Mouse (Mus musculus): Measurements from ENCODE around the gene Olfr350. TPM values are rescaled to one million over a fixed set of nuclear protein-coding genes. Genes with fewer than 3 reads are reported as not detected.

The Olfr350 gene
- polyA plus RNA-seq (2015; fragmentation: Nextera tagmentation; extraction: Ambion mirVana): not detected in 2 replicates

- Histone ChIP-seq H3K36me3 (no peaks in the 10 kb centered on the region), H3K9ac (replicated peaks) (no peak within 1 kb of the TSS), H3K9me3 (peaks cover 29% of the 10 kb centered on the region), H3K27me3 (no peaks in the 10 kb centered on the region), H3K4me3 (no peak within 1 kb of the TSS), H3K4me2 (replicated peaks) (no peak within 1 kb of the TSS), H3K4me1 (no peaks in the 10 kb centered on the region), H3K27ac (replicated peaks) (no peak within 1 kb of the TSS)
- 88% methylated on average over 1 of the region's 1 CpGs for WGBS
- ATAC-seq (replicated peaks): no peak
Observed at GRCm38 (mm10) chr2:36846010-36846409, at the start of gene Olfr350. Gene Olfr350, plus strand, starts transcription at chr2:36846310.

GRCm38 (mm10) chr2:36816932-36817331, 29.2 kb upstream of the Olfr350 start, which contains the start of gene Olfr3:
Gene Olfr3, minus strand, starts transcription at chr2:36817032.
- Histone ChIP-seq H3K4me1 (no peaks in the 10 kb centered on the region), H3K4me2 (replicated peaks) (no peak within 1 kb of the TSS), H3K4me3 (no peak within 1 kb of the TSS), H3K9ac (replicated peaks) (no peak within 1 kb of the TSS), H3K27ac (replicated peaks) (no peak within 1 kb of the TSS), H3K27me3 (no peaks in the 10 kb centered on the region), H3K36me3 (no peaks in the 10 kb centered on the region), H3K9me3 (peaks cover 17% of the 10 kb centered on the region)
- WGBS: 73% methylated on average over 1 of the region's 1 CpGs
- ATAC-seq (replicated peaks): no peak

- Histone ChIP-seq H3K4me2 (replicated peaks) (no peak within 1 kb of the TSS), H3K36me3 (no peaks in the 10 kb centered on the region), H3K27ac (replicated peaks) (no peak within 1 kb of the TSS), H3K9ac (replicated peaks) (no peak within 1 kb of the TSS), H3K4me3 (no peak within 1 kb of the TSS), H3K4me1 (no peaks in the 10 kb centered on the region), H3K9me3 (peaks cover 11% of the 10 kb centered on the region; the same call in 1 of the 2 replicates), H3K27me3 (no peaks in the 10 kb centered on the region)
- no peak for ATAC-seq (replicated peaks)
- WGBS: 97% methylated on average over 1 of the region's 1 CpGs
Observed at GRCm38 (mm10) chr2:36862560-36862959, 16.4 kb downstream of the Olfr350 start, which contains the start of gene Olfr351. Gene Olfr351, minus strand, starts transcription at chr2:36862660.

- Histone ChIP-seq H3K27me3 (no peaks in the 10 kb centered on the region), H3K27ac (replicated peaks) (no peak within 1 kb of the TSS), H3K9ac (replicated peaks) (no peak within 1 kb of the TSS), H3K9me3 (peaks cover 3% of the 10 kb centered on the region; the same call in 1 of the 2 replicates), H3K36me3 (no peaks in the 10 kb centered on the region), H3K4me3 (no peak within 1 kb of the TSS), H3K4me1 (no peaks in the 10 kb centered on the region), H3K4me2 (replicated peaks) (no peak within 1 kb of the TSS)
- no peak for ATAC-seq (replicated peaks)
- 92% methylated on average over 1 of the region's 1 CpGs for WGBS
Observed at GRCm38 (mm10) chr2:36868160-36868559, 22.1 kb downstream of the Olfr350 start, which contains the start of gene Olfr352. Gene Olfr352, plus strand, starts transcription at chr2:36868460.

GRCm38 (mm10) chr2:36892836-36893235, 46.7 kb downstream of the Olfr350 start, which contains the start of gene Olfr353:
Gene Olfr353, minus strand, starts transcription at chr2:36892936.
- no peaks in the 10 kb centered on the region for H3K27me3 ChIP-seq
- H3K9me3 ChIP-seq: peaks cover 3% of the 10 kb centered on the region; the same call in 1 of the 2 replicates
- no peak within 1 kb of the TSS for H3K4me3 ChIP-seq
- no peak within 1 kb of the TSS for H3K4me2 ChIP-seq (replicated peaks)
- H3K4me1 ChIP-seq: no peaks in the 10 kb centered on the region
- no peak within 1 kb of the TSS for H3K27ac ChIP-seq (replicated peaks)
- no peak within 1 kb of the TSS for H3K9ac ChIP-seq (replicated peaks)
- no peaks in the 10 kb centered on the region for H3K36me3 ChIP-seq
- ATAC-seq (replicated peaks): no peak

GRCm38 (mm10) chr2:36897114-36897513, 51.0 kb downstream of the Olfr350 start:
- H3K9me3 ChIP-seq: no peaks in the 10 kb centered on the region
- ATAC-seq (replicated peaks): no peak
- no peaks in the 10 kb centered on the region for H3K27me3 ChIP-seq
- no peak overlapping the region for H3K4me2 ChIP-seq (replicated peaks)
- no peaks in the 10 kb centered on the region for H3K4me1 ChIP-seq
- H3K27ac ChIP-seq (replicated peaks): no peak overlapping the region
- H3K36me3 ChIP-seq: no peaks in the 10 kb centered on the region
- H3K4me3 ChIP-seq: no peak overlapping the region
- H3K9ac ChIP-seq (replicated peaks): no peak overlapping the region

Other genes with a start within 250 kb of the Olfr350 start
- not detected in 2 replicates for gene Olfr345, start 206.3 kb upstream of the Olfr350 start, polyA plus RNA-seq (2015; fragmentation: Nextera tagmentation; extraction: Ambion mirVana)
- gene Olfr346, start 160.5 kb upstream of the Olfr350 start, polyA plus RNA-seq (2015; fragmentation: Nextera tagmentation; extraction: Ambion mirVana): not detected in 2 replicates
- not detected in 2 replicates for gene Olfr347, start 114.4 kb upstream of the Olfr350 start, polyA plus RNA-seq (2015; fragmentation: Nextera tagmentation; extraction: Ambion mirVana)
- gene Olfr348, start 62.0 kb upstream of the Olfr350 start, polyA plus RNA-seq (2015; fragmentation: Nextera tagmentation; extraction: Ambion mirVana): not detected in 2 replicates
- not detected in 2 replicates for gene Olfr50, start 55.8 kb upstream of the Olfr350 start, polyA plus RNA-seq (2015; fragmentation: Nextera tagmentation; extraction: Ambion mirVana)
- not detected in 2 replicates for gene Olfr3, start 29.3 kb upstream of the Olfr350 start, polyA plus RNA-seq (2015; fragmentation: Nextera tagmentation; extraction: Ambion mirVana)
- not detected in 2 replicates for gene Olfr351, start 16.4 kb downstream of the Olfr350 start, polyA plus RNA-seq (2015; fragmentation: Nextera tagmentation; extraction: Ambion mirVana)
- gene Olfr352, start 22.1 kb downstream of the Olfr350 start, polyA plus RNA-seq (2015; fragmentation: Nextera tagmentation; extraction: Ambion mirVana): not detected in 2 replicates
- not detected in 2 replicates for gene Olfr353, start 46.6 kb downstream of the Olfr350 start, polyA plus RNA-seq (2015; fragmentation: Nextera tagmentation; extraction: Ambion mirVana)
- not detected in 2 replicates for gene Olfr354, start 59.4 kb downstream of the Olfr350 start, polyA plus RNA-seq (2015; fragmentation: Nextera tagmentation; extraction: Ambion mirVana)
- gene Olfr355, start 82.6 kb downstream of the Olfr350 start, polyA plus RNA-seq (2015; fragmentation: Nextera tagmentation; extraction: Ambion mirVana): not detected in 2 replicates
- gene Olfr356, start 90.8 kb downstream of the Olfr350 start, polyA plus RNA-seq (2015; fragmentation: Nextera tagmentation; extraction: Ambion mirVana): not detected in 2 replicates
- gene Olfr357, start 147.5 kb downstream of the Olfr350 start, polyA plus RNA-seq (2015; fragmentation: Nextera tagmentation; extraction: Ambion mirVana): not detected in 2 replicates
- not detected in 2 replicates for gene Olfr358, start 163.0 kb downstream of the Olfr350 start, polyA plus RNA-seq (2015; fragmentation: Nextera tagmentation; extraction: Ambion mirVana)
- gene Olfr360, start 219.4 kb downstream of the Olfr350 start, polyA plus RNA-seq (2015; fragmentation: Nextera tagmentation; extraction: Ambion mirVana): not detected in 2 replicates
- not detected in 2 replicates for gene Olfr361, start 243.0 kb downstream of the Olfr350 start, polyA plus RNA-seq (2015; fragmentation: Nextera tagmentation; extraction: Ambion mirVana)

All from forebrain, embryonic 15.5 days (tissue).